Mouse (Mus musculus) spleen, adult 18-20 months (tissue): ENCODE measurements around the gene Mdfi.
"Not testable (repeated sequence)": the region's sequence is repeated elsewhere in the genome, so short reads cannot be mapped to it uniquely, and the experiment has no call there.

Experiments used
- DNase-seq, 2 experiments: peaks; one replicate each; pipeline ENCODE4 v3.0.0; 2022; ENCODE audit warnings: mixed read lengths in 2 of 2

Gene Mdfi

DNA sequence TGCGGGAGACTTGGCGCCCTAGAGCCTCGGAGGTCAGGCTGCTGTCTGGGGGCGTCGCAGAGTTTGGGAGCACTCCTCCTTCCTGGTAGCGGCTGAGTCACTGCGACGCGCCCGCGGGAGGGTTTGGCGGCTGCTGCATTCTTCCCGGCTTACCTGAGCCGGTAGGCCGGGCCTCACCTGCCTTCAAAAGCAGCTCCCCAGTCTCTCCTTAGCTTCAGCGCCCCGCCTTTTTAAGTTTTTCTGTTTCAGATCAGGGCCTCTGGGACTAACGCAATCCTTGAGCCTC is at the start of gene Mdfi:
Mdfi (minus strand) TSS at position 210 of the 286 bp plus-strand sequence.
- no peak for DNase-seq

DNA sequence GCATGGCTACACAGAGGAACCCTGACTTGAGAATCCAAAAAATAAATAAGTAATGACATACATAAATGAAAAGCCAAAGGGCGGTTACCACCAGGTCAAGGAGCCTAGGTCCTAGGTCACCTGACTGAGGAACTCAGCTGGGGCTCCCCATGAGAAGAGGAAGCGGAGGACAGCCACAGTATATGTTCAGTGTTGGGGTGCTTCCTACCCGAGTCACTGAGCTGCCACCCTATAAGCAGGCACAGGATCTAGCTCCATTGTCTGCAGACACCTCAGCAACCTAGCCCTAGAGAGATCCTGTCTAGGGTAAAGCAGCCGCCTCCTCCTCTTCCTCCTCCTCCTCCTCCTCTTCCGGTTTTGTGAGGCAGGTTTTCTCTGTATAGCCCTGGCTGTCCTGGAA is 48.6 kb upstream of the Mdfi start:
- DNase-seq, result no peak

DNA sequence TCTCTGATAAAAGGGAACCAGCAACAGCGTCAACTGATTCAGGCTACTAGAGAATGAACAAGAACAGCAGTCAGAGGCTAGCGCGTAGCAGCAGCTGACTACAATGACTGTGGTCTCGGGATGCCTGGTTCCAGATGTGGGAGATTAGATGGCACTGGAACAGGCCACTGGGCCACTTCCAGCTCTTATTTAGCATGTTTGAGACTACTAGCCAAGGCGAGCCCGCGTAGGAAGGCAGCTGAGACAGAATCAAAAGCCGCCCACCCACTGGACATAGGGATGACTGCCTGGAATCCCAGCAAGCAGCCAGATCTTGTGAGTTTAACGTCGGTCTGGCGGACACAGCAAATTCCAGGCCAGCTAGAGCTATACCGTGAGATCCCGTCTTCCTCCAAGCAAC is 46.8 kb upstream of the Mdfi start:
- no peak for DNase-seq

DNA sequence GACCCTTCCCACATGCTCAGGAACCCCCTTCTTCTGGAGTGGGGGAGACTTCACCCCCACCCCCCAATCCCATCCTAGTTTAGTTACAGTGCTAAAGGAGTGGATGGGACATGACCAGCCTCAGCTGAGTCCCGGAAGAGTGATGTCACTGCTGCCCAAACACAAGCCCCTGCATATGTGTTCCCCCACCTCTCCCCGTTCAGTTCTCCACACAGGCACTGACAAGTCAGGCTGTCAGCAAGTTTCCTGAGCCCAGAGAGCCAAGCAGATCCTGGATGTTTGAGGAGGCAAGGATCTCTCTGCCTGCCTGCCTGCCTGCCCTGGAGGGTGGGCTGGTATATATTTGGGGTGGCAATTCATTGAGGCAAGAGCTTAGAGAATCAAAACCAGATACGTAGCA is 44.7 kb upstream of the Mdfi start:
- no peak for DNase-seq

DNA sequence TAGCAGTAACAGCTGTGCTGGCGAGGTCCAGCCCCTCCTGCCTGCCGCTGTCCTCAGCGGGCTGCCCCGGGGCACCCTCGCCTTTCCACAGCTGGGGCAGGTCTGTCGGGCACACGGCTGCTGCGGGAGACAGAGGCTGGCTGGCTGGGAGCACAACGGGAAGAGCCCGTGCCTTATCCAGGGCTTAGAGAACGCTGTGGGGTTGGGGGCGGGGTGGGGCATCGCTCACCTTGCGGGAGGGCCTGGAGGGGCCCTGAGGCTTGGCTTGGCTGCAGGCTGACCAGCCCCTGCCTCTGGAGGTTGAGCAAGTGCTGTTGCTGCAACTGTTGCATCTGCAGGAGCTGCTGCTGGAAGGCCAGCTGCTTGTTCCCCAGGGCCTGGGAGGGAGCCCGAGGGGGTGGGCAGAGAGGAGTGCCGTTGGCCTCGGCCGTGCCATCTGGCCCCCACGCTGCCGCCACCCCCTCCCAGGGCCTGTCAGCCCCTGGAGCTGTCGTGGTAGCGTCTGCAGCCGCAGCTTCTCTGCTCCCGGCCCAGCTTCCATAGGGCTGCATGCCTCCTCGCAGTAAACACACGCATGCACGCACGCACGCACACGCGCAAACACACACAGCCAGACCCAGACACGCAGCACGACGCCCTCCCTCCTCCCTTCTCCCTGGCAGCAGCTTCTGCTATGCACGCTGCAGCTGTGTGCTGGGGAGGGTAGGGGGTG is 44.0 kb upstream of the Mdfi start:
- no peak for DNase-seq

DNA sequence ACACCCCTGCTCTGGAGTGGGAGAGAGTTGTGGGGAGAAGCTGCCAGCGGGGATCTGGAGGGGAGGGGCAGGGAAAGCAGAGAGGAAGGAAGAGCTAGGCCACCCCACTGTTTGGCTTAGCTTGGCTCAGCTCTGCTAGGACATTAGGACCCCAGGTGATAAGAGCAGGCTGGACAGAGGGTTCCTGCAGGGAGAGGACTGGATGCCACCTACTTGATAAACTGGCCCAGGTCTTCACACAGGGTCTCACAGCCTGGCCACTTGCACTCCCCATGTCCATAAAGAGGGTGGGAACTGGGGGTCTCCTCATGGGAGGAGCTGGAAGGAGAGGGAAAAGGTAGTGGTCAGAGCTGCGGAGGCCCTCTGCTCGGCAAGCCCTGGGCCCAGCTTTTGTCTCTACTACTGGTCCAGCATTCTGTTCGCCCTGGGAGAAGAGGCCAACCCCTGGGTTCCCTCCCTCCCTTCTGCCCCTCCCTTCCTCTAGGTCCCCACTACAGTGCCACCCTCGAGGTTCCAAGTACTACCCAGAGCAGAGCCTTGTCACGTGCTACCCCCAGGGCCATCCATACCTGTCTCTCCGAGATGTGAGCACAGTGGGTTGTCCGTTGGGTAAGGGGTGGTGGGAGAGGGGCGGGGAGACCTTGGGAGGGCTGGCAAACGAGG is 43.4 kb upstream of the Mdfi start:
- no peak for DNase-seq

DNA sequence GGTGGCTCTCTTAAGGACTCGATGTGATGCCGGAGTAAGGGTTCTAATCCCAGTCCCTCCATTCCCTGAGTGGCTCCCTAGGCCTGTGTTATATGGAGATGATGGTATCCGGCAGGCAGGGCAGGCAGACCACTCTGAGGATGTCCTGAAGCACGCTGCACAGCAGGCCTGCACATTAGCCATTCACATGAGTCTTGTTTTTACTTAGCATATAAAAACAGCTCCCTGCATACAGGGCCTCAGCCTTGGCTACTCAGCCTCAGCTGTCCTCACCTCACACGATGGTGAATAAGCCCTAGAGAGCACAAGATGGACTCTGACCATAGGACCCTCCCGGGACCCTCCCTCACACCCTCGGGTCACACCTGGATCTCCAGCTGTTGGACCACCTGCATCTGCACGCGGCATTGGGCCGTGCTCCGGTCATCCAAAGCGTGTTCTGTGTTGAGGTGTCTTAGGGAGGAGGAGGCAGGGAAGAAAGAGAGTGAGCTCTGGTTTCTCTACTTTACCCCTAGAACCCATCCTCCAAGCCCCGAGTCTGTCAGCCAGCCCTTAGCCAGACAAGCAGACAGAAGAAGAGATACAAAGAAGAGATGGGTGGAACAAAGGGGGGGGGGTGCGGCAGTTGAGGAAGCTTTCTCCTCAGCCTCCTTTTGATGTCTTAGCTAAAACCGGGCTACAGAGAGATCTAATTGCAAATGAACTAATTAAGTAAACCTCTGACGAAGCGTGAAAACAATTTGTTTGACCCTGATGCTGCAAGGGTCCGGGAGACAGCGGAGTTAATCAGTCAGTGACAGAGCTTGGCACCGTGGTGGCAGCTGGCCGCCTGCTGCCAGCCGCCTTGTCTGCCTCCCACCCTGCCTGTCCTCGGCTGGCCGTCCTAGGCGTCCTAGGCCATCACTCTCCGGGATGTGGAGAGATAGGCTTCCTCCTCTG is 42.6 kb upstream of the Mdfi start:
- no peak for DNase-seq

DNA sequence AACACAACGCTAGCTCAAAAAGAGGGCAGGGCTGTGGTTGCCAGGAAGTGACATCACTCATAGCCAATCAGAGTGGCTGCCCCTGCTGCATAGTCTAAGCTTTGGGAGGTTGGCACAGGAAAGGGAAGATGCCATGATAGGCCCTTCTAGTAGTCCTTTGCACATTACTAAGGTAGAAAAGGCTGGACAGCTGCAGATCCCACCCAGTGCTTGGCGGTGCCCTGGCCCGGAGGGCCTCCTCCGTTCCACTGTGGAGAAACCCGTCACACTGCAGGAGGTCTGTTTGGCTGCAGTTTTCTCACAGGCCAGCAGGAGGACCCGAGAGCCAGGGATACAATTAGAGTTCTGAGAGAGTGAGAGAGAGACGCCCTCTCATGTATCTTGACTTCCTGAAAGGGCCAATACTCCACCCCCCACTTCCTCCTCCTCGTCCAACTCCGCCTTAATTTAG is 38.9 kb upstream of the Mdfi start:
- DNase-seq, result peak; percentile 79 to 88

DNA sequence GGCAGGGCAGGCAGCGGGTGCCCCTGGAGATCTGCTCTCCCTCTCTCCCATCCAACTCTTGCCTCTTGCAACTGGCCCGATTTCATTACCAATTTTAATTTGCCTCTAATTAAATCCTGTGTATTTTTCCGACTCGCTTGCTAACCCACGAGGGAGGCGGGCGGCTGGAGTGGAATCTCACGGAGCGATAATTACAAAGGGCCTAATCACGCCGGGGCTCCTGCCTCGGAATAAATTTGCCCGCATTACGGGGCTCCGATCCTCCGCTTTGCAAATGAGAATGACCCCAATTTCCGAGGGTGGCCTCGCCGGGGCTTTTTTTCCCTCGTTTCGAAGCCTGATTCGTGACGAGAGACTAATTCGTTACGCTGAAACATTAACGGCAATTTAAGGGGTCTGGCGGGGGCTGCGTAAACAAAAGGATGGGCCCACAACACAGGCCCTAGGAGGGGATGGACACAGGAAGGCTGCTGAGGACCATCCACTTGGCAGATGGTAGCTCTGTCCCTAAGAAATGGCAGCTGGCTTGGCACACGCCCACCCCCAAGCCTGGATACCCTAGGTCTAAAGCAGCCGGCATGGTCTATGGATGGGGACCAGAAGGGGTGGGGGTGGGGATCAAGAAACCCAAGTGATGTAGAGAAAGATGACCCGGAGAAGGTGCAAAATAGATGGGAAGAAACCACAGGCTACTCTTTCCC is 38.0 kb upstream of the Mdfi start:
- DNase-seq, result no peak

DNA sequence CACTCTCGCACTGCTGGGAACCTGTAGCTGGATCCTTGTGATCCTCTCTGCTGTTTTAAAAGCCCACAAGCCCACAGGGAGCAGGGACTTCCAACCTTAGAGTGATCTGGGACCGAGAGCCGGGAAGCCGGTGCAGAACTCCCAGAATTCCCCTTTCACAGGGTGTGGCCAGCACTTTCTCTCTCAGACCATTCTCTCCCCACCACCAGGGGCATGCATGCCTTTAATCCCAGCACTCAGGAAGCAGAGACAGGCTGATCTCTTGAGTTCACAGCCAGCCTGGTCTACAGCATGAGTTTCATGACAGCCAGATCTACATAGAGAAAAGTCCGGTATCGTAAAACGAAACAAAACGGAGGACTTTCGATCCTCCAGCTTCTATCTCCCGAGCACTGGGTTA is 35.4 kb upstream of the Mdfi start:
- DNase-seq, result no peak

DNA sequence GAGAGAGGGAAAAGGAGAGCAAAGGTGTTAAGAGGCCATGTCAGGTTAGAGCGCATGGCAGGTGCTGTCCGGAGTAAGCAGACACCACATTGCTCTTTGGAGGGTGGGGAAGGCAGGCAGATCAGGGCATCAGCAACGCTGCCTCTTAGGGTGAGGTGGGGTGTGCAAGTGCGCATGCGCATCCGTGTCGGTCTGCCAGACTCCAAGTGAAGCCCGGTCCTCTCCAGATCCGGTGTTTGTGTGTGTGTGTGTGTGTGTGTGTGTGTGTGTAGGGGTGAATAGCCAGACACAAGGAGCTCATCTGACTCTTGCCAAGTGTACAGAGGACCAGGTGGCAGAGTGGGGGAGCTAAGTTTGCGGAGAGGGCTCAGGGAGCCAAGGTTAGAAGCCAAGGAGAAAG is 31.5 kb upstream of the Mdfi start:
- DNase-seq, result no peak

DNA sequence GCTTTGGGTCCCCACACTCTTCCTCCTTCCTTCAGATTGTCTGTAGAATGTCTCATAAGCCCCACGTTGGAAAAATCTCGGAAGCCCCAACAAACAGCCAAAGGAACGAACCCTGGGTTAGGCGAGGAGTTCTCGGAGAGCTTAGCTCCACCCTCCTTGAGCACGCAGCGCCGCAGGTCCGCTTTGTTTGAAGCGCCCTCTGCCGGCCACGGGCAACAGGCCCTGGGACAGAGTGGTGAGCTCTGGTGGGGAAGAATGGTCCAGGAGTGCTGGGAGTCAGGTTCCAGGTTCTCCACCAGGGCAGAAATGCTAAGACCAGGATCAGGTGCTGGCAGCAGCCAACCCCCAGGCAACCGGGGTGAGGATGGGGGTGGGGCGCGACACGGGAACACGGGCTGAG is 30.0 kb upstream of the Mdfi start:
- peak; percentile 67 to 86 for DNase-seq

DNA sequence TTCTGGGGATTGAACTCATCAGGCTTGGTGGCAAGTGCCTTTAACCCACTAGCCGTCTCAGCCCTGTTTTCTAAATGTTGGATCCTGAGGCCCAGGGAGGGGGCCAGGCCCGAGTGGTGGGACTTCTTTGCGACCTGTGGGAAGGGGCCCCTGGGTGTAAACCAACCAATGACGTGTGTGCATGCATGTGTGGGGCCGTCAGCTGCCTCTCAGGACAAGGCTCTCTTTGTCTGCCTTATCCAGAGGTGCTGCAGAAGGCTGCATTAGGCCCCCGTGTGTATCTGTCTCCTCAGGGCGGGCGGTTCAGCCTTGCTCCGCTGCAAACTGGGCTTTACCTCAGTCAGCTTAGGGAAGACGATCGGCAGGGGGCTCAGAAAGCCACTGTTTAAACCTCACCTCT is 28.9 kb upstream of the Mdfi start:
- no peak for DNase-seq

DNA sequence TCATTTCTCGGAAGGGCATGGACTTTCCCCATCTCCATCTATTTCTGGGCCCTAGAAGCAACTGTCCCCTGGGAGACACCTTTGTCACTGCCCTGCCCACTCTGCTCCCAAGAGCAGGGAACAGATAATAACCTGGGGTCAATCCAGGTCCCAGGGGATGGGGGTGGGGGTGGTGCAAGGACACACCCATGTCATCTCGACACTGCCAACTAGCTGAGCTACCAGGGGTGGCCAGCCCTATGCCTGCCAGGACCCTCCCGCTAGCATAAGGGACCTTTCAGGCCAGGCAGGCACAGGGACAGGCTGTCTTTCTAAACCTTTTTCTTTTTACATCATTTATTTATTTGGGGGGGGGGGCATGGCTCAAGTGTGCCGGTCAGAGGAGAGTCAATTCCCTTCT is 28.5 kb upstream of the Mdfi start:
- no peak for DNase-seq

DNA sequence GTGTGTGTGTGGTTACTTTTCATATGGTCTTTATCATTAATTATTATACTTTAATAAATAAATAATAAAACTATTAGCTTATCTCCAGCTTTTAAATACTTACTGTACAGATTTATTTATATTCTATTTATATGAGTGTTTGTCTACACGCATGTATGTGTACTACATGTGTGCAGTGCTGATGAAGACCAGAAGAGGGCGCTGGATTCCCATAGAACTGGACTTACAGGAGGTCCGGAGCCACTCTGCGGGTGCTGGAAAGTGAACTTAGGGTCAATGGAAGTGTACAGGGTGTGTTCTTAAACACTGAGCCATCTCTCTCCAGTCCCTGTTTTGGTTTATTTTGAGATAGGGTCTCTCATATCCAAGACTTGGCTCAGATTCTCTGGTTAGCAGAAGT is 21.1 kb upstream of the Mdfi start:
- DNase-seq, result no peak

DNA sequence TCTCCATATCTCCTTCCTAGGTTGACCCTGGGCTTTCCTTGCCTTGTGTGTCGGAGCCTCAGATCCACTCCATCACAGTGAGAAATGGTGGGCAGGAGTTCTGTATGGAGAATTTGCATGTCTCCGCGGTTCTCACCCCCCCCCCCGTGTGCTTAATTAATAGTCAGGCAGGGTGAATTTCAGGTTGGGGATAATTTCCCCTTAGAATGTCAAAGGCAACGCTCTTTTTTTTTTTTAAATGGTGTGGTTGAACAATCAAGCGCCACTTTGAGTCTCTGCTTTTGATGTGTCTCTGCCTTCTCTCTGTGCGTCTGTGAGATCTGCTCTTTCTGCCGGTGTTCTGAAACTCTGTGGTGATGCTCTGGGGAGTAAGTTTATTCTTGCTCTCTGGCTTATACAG is 20.4 kb upstream of the Mdfi start:
- DNase-seq, result no peak

DNA sequence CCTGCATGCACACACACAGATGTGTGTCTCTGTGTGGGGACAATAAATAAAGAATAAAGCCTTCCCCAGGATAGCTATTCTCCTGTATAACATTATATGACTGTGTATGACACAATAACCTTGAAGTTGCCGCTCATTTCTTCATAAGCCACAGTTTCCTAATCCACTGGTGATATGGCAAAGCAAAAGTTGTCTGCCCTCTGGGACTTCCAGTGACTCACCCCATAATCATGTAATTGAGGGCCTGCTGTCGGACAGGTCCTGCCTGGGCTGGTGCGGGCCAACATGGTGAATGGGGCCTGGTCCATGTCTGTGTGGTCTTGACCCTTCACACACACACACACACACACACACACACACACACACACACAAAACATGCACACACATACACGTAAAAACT is 19.3 kb upstream of the Mdfi start:
- DNase-seq, result no peak

DNA sequence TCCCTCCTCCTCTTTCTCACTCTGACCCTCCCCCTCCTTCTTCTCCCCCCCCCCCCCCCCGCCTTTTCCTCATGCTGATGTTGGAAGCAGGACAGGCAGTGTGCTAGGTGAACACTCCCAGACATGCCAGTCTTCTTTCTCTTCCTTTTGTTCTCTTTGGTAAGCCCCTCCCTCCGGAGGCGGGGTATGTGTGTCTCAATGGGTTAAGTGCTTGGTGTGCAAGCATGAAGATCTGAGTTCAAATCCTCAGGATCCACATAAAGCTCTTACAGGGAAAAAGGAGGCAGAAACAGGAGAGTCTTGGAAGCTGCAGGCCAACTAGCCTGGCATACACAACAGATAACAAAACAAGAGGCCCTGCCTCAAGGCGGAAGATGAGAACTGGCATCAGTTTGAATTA is 18.8 kb upstream of the Mdfi start:
- DNase-seq, result no peak

DNA sequence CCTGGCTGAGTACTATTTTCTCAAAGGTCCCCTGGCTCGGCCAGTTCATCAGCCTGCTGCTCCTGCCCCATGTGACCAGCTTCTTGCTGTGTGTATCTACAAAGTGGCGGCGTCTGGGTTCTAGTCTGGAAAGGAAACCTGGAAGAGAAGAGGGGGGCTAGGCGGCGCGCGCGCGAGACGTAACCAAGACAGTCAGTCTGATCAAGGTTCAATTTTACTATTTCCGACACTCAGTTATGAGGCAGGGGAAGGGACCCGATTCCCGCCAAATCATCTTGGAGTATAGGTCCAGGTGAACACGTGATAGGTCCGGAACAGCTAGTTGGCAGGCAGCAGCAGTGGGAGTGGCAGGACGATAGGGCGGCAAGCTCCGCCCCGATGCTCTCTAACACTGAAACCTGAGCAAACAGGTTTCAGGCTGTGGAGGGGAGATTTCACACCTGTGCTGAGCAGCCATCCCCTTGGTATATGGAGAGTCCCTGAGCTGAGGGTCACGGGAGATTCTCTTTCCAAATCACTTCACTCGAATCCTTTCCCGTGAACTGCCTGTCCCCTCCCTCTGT is 17.4 kb upstream of the Mdfi start:
- DNase-seq, result not testable (repeated sequence)

DNA sequence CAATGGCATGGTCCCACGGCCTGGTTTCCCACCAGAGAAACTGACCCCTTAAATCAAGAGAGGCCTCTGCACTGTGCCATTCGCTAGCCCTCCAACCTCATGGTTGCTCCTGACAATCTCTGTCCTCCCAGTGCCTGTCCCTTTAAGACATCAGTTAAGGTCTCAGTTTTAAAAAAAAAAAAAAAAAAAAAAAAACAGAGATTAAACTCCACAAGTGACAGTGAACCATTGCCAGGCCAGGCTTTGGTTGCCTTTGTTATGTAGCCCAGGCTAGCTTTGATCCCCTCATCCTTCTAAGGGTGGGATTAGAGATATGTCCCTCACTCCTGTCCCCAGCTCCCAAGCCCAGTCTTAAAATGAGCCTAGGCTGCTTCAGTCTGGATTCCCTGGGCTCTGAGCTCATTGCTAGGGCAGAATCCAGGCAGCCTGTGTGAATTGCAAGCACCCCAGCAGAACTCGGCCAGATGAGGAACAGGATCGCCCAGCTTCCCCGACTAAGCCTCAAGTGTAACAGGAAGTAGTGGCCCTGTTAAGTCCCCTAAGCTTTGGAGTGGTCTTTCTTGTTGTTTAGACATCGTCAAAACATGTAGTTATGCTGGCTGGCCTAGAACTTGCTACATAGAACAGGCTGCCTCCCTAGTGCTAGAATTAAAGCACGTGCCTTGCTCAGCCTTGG is 16.3 kb upstream of the Mdfi start:
- DNase-seq, result no peak

DNA sequence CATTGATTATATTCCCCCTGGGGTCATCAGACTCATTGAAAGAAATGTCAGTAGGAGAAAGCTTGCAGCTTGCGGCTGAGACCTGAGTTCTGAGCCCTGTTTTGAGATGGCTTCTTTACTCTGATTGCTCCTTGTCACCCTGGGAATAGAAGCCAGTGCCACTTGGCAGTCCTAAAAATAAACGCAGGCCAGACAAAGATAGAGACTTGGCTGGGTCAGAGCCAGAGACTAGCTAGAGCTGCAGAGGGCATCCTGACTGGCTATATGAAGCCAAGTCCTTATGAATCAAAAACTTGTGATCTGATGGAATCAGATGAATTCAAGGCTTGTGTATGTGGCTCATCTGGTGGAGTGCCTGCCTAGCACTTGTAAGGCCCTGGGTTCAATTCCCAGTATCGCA is 15.5 kb upstream of the Mdfi start:
- DNase-seq, result no peak

DNA sequence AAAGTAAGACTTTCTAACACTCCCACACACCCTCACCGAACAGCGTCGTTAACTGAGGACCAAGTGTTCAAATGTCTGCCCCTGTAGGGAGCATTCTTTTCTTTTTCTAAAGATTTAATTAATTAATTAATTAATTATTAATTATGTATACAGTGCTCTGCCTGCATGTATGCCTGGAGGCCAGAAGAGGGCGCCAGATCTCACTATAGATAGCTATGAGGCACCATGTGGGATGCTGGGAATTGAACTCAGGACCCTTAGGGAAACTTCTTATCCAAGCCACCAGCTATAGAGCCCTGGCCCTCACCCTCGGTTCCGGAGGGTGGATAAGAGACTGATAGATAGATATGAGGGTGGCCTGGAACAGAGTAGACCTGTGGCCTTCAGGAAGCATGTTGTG is 13.5 kb upstream of the Mdfi start:
- DNase-seq, result no peak
